Mouse (Mus musculus) spleen, postnatal 14 days (tissue): ENCODE results near the gene Casz1.

Experiments
- DNase-seq, 2 experiments: peaks; one replicate each; pipeline ENCODE4 v3.0.0; 2021 to 2022; ENCODE audit warnings: low spot score in 2 of 2

Casz1 gene

DNA sequence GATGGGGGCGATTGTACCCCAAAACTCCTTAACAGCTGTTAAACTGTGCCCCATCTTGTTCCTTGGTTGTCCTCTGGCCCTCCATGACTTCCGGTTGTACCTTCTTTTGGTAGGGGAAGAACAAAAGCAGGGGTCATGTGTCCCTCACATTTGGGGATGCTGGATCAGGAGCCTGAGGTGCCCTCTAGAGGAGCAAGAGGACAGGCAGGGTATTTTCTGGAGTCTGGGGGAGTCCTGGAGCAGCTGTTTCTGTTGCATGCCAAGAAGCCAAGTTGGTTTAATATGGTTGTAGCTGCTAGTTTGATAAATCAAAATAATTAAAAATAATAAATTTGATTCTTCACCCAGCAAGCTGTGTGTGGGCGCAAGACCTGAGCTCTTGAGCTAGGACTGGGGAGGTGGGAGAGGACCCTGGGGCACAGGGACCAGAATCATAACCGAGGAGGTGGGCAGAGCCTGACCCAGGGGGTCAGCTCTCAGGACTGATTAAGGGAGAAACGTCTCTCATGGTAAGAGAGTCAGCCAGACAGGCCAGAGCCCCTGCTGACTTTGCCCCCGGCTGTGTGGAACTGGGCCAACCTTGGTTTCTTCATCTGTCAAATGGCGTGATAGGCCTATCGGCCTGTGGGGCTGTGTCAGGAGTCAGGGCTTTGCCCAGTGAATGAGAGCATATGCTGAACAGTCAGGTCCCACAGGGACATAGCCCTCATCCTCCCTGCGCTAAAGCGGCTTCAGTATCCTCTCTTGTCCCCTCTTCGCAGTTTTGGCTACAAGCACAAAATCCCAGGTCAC is 74.2 kb downstream of the Casz1 start:
- DNase-seq = no peak

DNA sequence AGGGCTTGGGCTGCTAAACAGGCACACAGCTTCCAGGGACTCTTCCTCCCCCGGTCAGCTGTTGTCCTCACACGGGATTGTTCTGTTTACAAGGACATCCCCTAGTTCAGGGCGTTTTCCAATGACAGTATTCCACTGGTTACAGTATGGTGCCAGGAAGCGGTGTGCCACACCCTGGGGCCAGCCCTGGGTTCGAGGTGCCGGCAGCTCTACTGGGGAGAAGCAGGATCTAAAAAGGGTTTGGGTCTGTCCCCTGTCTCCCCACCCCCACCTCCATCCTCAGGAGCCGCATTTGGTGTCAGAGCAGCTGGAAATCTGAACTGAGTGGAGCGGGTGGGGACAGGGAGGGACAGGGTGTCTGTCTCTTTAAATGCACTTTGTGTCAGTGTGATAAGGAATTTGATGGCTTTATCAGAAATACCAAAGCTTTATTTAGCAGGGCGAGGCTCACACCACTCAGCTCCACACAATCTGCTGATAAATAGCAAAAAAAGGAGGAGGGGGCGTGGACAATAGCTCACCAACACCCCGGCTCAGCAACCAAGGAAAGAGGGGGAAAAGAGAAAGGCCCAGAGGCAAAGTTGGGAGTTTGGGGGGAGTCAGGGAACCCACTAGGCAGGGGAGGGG is 74.9 kb downstream of the Casz1 start:
- no peak for DNase-seq

DNA sequence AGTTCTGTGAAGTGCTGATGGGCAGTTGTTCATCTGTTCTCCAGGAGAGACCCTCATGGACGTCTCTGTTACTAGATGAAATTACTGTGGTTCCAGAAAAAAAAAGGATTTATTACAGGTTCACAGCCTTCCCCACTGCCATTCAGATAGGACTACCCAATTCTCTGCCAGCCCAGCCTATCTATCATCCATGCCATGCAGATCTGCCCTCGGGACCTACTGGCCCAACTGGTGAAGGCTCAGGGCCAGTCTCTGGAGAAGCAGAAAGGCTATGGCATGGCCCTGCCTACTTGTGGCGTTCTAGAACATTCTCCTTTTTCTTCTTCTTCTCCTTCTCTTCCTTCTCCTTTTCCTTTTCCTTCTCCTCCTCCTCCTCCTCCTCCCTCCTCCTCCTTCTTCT is 75.4 kb downstream of the Casz1 start:
- no peak for DNase-seq

- DNase-seq = no peak
Observed at GRCm38 (mm10) chr4:148881001-148881669, 76.9 kb downstream of the Casz1 start.

DNA sequence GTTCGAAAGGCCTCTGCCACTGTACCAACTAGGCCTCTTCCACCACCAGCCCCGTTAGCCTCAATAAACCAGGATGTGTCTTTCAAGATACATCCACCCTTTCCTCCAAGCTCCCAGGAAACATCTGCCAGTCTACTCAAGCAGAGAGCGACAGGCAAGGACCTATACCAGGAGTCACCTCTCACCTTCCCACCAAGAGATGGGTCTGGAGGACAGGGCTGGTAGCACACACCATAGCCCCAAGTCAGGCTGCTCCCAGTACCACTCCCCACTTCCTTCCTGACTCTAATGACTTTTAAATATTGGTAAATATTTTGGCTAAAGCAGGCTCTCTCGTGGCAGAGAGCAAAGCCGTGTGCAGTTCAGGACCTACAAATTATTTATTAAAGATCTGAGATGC is 77.6 kb downstream of the Casz1 start:
- DNase-seq = no peak

GRCm38 (mm10) chr4:148882360-148882929 is 78.2 kb downstream of the Casz1 start:
- DNase-seq = no peak

DNA sequence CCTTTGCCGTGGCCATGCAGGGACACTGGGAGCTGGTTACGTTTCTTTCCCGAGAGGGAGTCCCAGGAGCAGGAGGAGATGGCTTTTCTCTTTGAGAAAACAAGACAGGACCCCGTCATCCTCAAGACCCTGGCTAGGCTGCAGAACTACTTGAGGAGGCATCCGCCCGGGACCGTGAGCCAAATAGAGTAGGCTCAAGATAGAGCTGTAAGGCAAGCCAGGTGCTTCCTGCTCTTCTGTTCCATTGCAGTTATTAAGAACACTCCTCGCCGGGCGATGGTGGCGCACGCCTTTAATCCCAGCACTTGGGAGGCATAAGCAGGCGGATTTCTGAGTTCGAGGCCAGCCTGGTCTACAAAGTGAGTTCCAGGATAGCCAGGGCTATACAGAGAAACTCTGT is 80.4 kb downstream of the Casz1 start:
- DNase-seq = no peak

- no peak for DNase-seq
Observed at GRCm38 (mm10) chr4:148885401-148885800, 81.2 kb downstream of the Casz1 start.

DNA sequence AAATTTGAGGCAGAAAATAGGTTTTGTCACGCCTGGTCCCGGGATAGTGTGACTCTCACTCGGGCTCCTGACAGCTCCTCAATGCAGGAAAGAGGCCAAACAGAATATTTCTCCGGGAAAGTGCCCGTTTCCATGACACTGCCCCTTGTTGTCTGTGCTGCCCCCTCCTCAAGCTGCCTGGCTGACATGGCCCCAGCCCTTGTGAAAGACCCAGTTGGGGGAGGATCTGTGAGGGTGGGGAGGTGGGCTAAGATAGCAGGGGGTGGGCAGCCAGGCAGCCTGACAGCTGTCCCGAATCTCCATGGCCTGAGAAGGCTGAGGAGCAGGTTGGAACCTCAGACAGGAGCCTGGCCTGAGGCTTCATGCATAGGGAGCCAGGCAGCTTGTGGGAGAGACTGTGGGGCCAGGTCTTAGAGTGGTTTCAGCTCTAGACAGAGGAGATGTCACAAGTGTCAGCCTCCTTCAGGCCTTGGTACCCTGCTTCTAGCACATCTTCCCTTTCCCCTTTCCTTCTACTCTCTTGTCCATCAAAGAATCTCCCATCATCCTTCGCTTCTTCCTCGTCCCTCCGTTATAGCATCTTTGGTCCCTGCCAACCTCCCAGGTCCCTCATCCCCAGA is 81.8 kb downstream of the Casz1 start:
- no peak for DNase-seq

- no peak for DNase-seq
Observed at GRCm38 (mm10) chr4:148888229-148888628, 84.0 kb downstream of the Casz1 start.

GRCm38 (mm10) chr4:148889011-148889410 is 84.8 kb downstream of the Casz1 start:
- no peak for DNase-seq

DNA sequence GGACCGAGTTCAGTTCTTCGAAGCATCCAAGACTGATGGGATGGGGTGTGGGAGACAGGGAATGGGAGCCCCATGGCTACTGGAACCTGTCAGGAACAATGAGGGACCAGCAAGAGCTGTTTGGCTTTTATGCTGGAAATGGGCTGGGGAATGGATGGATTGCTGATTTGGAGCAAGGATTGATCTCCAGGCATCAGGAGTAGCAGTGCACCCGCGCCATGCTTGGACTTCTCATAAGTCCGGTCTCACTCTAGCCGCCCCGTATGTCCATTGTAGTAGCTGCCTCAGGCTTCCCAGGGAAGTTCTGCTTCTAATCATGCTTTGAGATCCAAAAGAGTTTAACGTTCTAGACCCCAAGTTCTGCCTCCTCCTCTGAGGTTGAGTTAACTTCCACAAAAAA is 86.2 kb downstream of the Casz1 start:
- no peak for DNase-seq

DNA sequence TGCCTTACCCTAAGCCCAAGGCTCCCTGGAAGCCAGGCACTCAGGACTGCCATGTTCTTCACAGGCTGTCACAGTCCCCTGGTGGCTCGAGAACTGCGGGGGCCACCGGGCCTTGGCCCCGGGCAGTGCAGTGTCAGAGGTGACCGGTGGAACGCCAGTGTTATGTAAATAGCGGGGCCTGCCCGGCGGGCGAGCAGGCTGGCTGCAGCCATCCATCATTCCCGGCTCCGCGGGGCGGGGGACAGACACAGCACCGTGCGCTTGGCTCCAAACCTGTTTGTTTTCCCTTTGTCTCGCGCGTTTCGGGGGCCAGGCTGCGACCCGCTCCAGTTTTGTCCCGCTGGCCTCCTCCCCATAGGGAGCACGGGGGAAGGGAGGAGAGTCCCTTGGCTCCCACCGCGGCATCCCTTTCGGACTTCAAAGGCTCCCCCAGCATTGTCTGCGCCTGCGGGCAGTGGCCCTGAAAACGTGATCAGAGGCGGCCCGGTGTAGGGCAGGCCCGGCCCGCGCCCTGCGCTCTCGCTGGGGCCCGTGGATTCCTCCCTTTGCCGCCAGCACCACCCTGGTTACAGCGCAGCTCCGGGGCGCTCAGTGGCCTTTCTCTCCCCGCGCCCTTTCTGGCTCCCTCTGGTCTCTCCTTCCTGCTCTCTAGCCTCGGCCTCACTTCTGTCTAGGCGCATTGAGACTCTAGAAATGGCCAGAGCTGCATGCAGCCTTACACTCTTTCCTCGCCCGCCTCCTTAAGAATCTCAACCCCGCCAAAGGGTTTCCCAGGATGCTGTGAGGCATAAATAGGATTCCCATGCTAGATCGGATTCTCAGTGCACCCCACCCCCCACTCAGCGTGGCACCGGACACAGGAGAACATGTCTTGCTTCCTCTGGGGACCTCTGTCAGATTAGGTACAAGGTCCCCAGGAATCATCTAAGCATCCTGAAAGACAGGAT is 86.9 kb downstream of the Casz1 start:
- no peak for DNase-seq

DNA sequence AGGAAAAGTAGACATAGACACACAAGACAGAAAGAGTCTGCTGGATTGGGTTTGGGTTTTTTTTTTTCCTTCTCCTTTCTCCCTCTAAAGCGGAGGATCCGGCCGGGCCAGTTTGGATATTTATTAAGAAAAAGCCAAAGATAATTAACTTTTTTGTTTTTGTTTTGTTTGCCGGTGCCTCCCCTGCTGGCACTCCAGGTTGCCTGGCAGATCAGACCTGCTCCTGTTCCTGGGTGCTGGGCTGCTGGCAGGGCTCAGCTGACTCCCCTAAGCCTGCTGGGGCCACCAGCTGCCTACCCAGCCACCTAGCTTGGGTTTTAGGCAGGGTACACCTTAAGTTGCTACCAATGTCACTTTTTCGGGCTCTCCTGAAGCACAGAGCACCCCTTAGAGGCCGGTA is 91.9 kb downstream of the Casz1 start:
- no peak for DNase-seq

GRCm38 (mm10) chr4:148899927-148900294 is 95.7 kb downstream of the Casz1 start:
- no peak for DNase-seq

GRCm38 (mm10) chr4:148900295-148901211 is 96.3 kb downstream of the Casz1 start:
- DNase-seq = peak; percentile 51 to 63

- no peak for DNase-seq
Observed at GRCm38 (mm10) chr4:148901275-148902052, 97.2 kb downstream of the Casz1 start.

- DNase-seq = peak; percentile 23 to 59
Observed at GRCm38 (mm10) chr4:148902919-148903727, 98.9 kb downstream of the Casz1 start.
